Mouse (Mus musculus): ENCODE measurements around the gene Olfr1417. TPM values are rescaled to one million over a fixed set of nuclear protein-coding genes. Genes with fewer than 3 reads are reported as not detected.

Olfr1417 gene
- polyA plus RNA-seq, 1 experiment from 2014 or later, result not detected

GRCm38 (mm10) chr19:11819143-11819700 is 19.8 kb downstream of the Olfr1417 start, which contains the start of gene Stx3:
TSS of gene Stx3 (minus strand) at chr19:11819403.
- peaks cover 29% of the 10 kb centered on the region for H3K27me3 ChIP-seq (ENCODE audit: insufficient read depth, low read length)
- TF ChIP-seq CTCF (IDR thresholded peaks at IDR 0.05; ENCODE audit: low read depth) (no peak), EP300 (IDR thresholded peaks at IDR 0.05; ENCODE audit: low read depth) (no peak)
- peak within 1 kb of the TSS; percentile 88 for H3K4me2 ChIP-seq (ENCODE audit: low read depth, low read length)
- no peak within 1 kb of the TSS for H3K27ac ChIP-seq (ENCODE audit: low read depth)
- no peak for DNase-seq
- H3K4me3 ChIP-seq (ENCODE audit: low read depth, low read length), result peak within 1 kb of the TSS; percentile 67
- 1% methylated on average over 20 of the region's 20 CpGs for WGBS (ENCODE audit: insufficient replicate concordance)
- H3K9ac ChIP-seq (replicated peaks), result peak within 1 kb of the TSS; percentile 44
- no peaks in the 10 kb centered on the region for H3K36me3 ChIP-seq (replicated peaks; ENCODE audit: insufficient read depth, low read length)
- H3K9me3 ChIP-seq (ENCODE audit: low read length), result no peaks in the 10 kb centered on the region
- no peak for ATAC-seq
- no peaks in the 10 kb centered on the region for H3K4me1 ChIP-seq (ENCODE audit: insufficient read depth)

GRCm38 (mm10) chr19:11818199-11819142 is 20.5 kb downstream of the Olfr1417 start:
- no peaks in the 10 kb centered on the region; the same call in 1 of the 2 replicates for H3K4me1 ChIP-seq (ENCODE audit: insufficient read depth)
- no peaks in the 10 kb centered on the region for H3K36me3 ChIP-seq (replicated peaks; ENCODE audit: insufficient read depth, low read length)
- no peaks in the 10 kb centered on the region for H3K9me3 ChIP-seq (ENCODE audit: low read length)
- peak; percentile 84 for ATAC-seq
- WGBS (ENCODE audit: insufficient replicate concordance), result 1% methylated on average over 67 of the region's 83 CpGs
- peaks cover 29% of the 10 kb centered on the region for H3K27me3 ChIP-seq (ENCODE audit: insufficient read depth, low read length)
- H3K27ac ChIP-seq (ENCODE audit: low read depth), result no peak overlapping the region
- DNase-seq, result peak; percentile 49
- peak overlapping the region; percentile 44 for H3K9ac ChIP-seq (replicated peaks)
- H3K4me3 ChIP-seq (ENCODE audit: low read depth, low read length), result peak overlapping the region; percentile 67
- TF ChIP-seq CTCF (IDR thresholded peaks at IDR 0.05; ENCODE audit: low read depth) (no peak), EP300 (IDR thresholded peaks at IDR 0.05; ENCODE audit: low read depth) (no peak)
- peak overlapping the region; percentile 88 for H3K4me2 ChIP-seq (ENCODE audit: low read depth, low read length)

- Histone ChIP-seq H3K27me3 (ENCODE audit: insufficient read depth, low read length) (peaks cover 29% of the 10 kb centered on the region), H3K27ac (ENCODE audit: low read depth) (no peak overlapping the region), H3K36me3 (replicated peaks; ENCODE audit: insufficient read depth, low read length) (no peaks in the 10 kb centered on the region), H3K9me3 (ENCODE audit: low read length) (no peaks in the 10 kb centered on the region), H3K4me1 (ENCODE audit: insufficient read depth) (no peaks in the 10 kb centered on the region; the same call in 1 of the 2 replicates), H3K9ac (replicated peaks) (no peak overlapping the region), H3K4me2 (ENCODE audit: low read depth, low read length) (peak overlapping the region; percentile 88), H3K4me3 (ENCODE audit: low read depth, low read length) (0 out of 2 replicates have a peak overlapping the region, but pooled peaks have one; percentile 67)
- ATAC-seq, result no peak
- TF ChIP-seq CTCF (IDR thresholded peaks at IDR 0.05; ENCODE audit: low read depth) (no peak), EP300 (IDR thresholded peaks at IDR 0.05; ENCODE audit: low read depth) (no peak)
- no peak for DNase-seq
- 23% methylated on average over 5 of the region's 5 CpGs for WGBS (ENCODE audit: insufficient replicate concordance)
These were observed 21.4 kb downstream of the Olfr1417 start for GRCm38 (mm10) chr19:11817586-11817985.

GRCm38 (mm10) chr19:11816706-11817105 is 22.3 kb downstream of the Olfr1417 start:
- DNase-seq, result no peak
- Histone ChIP-seq H3K27me3 (ENCODE audit: insufficient read depth, low read length) (peaks cover 29% of the 10 kb centered on the region), H3K27ac (ENCODE audit: low read depth) (no peak overlapping the region), H3K4me1 (ENCODE audit: insufficient read depth) (peaks cover 4% of the 10 kb centered on the region), H3K4me3 (ENCODE audit: low read depth, low read length) (no peak overlapping the region), H3K4me2 (ENCODE audit: low read depth, low read length) (no peak overlapping the region), H3K9me3 (ENCODE audit: low read length) (no peaks in the 10 kb centered on the region), H3K9ac (replicated peaks) (no peak overlapping the region), H3K36me3 (replicated peaks; ENCODE audit: insufficient read depth, low read length) (no peaks in the 10 kb centered on the region)
- ATAC-seq, result no peak
- WGBS (ENCODE audit: insufficient replicate concordance), result 58% methylated on average over 6 of the region's 6 CpGs
- no peak for TF ChIP-seq CTCF (IDR thresholded peaks at IDR 0.05; ENCODE audit: low read depth)
- TF ChIP-seq EP300 (IDR thresholded peaks at IDR 0.05; ENCODE audit: low read depth), result no peak

GRCm38 (mm10) chr19:11814742-11815333 is 24.2 kb downstream of the Olfr1417 start:
- H3K9ac ChIP-seq (replicated peaks), result no peak overlapping the region
- ATAC-seq (no peak), DNase-seq (no peak)
- peaks cover 4% of the 10 kb centered on the region for H3K4me1 ChIP-seq (ENCODE audit: insufficient read depth)
- 60% methylated on average over 6 of the region's 6 CpGs for WGBS (ENCODE audit: insufficient replicate concordance)
- no peak overlapping the region for H3K4me2 ChIP-seq (ENCODE audit: low read depth, low read length)
- no peak overlapping the region for H3K27ac ChIP-seq (ENCODE audit: low read depth)
- peaks cover 24% of the 10 kb centered on the region for H3K27me3 ChIP-seq (ENCODE audit: insufficient read depth, low read length)
- H3K36me3 ChIP-seq (replicated peaks; ENCODE audit: insufficient read depth, low read length), result no peaks in the 10 kb centered on the region
- TF ChIP-seq CTCF (IDR thresholded peaks at IDR 0.05; ENCODE audit: low read depth) (no peak), EP300 (IDR thresholded peaks at IDR 0.05; ENCODE audit: low read depth) (no peak)
- no peaks in the 10 kb centered on the region for H3K9me3 ChIP-seq (ENCODE audit: low read length)
- H3K4me3 ChIP-seq (ENCODE audit: low read depth, low read length), result no peak overlapping the region

- H3K4me2 ChIP-seq (ENCODE audit: low read depth, low read length), result no peak overlapping the region
- no peak overlapping the region for H3K4me3 ChIP-seq (ENCODE audit: low read depth, low read length)
- peaks cover 4% of the 10 kb centered on the region for H3K4me1 ChIP-seq (ENCODE audit: insufficient read depth)
- ATAC-seq (no peak; the same call in 1 of the 2 replicates), DNase-seq (no peak)
- no peaks in the 10 kb centered on the region for H3K9me3 ChIP-seq (ENCODE audit: low read length)
- 29% methylated on average over 8 of the region's 8 CpGs for WGBS (ENCODE audit: insufficient replicate concordance)
- no peaks in the 10 kb centered on the region for H3K36me3 ChIP-seq (replicated peaks; ENCODE audit: insufficient read depth, low read length)
- no peak overlapping the region for H3K9ac ChIP-seq (replicated peaks)
- H3K27me3 ChIP-seq (ENCODE audit: insufficient read depth, low read length), result peaks cover 13% of the 10 kb centered on the region
- no peak overlapping the region for H3K27ac ChIP-seq (ENCODE audit: low read depth)
- TF ChIP-seq EP300 (IDR thresholded peaks at IDR 0.05; ENCODE audit: low read depth) (no peak), CTCF (IDR thresholded peaks at IDR 0.05; ENCODE audit: low read depth) (no peak)
These were observed 25.4 kb downstream of the Olfr1417 start for GRCm38 (mm10) chr19:11813649-11814048.
